Mouse (Mus musculus) testis, adult 2 months (tissue): ENCODE results near the gene Ccdc162.

Experiments
- CTCF ChIP-seq: fragments of 200-500 bp; IDR thresholded peaks from 2 replicates; pipeline ENCODE4 v1.5.1; 2012; ENCODE audit warnings: low read depth, mild to moderate bottlenecking, inconsistent platforms, low read length, moderate library complexity; ENCODE audit not compliant: control insufficient read depth, insufficient read depth, insufficient replicate concordance
- POLR2A ChIP-seq: fragments of 200-500 bp; IDR thresholded peaks from 2 replicates; pipeline ENCODE4 v1.6.1; 2012; ENCODE audit warnings: low read depth, mild to moderate bottlenecking, inconsistent platforms, low read length, moderate library complexity; ENCODE audit not compliant: control insufficient read depth

DNA sequence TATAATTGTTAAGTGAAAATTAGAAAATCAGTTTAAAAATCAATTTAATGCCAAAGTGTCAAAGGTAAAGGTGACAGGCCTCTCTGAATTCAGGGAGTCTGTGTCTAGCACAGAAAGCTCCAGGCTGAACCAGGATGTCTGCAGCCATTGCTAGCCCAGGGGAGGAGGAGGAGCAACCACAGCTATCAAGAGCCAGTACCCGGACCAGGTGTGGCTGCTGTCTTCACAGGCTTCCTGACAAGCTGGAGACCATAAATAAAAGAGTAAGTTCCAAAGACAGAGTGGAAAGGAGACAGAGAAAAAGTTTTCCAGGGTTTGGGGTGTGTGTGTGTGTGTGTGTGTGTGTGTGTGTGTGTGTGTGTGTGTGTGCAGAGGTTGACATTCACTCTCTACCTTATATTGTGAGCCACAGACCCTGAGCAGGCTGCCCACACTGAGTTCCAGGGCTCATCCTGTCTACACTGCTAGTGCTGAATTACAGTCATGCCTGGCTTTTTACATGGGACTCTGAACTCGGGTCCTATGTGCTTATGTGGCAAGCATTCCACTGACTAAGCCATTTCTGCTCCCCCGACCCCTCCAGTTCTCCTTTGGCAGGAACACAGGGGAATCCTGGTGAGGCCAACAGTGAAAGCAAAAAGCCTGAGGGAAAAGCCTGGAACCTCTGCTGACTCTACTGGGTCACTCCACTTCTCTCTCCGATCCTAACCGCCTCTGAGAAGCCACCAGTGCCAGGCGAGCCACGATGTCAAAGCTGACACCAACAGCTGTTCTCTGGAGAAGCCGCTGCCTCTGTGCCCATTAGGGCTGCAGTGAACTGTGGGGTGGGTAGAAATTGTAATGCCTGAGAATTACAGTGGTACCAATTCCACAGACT lies 140.7 kb downstream of the Ccdc162 start:
- TF ChIP-seq CTCF = no peak
- TF ChIP-seq POLR2A = no peak
